Mouse (Mus musculus) midbrain, embryonic 13.5 days (tissue): ENCODE data around the gene Ppbp. TPM values are rescaled to one million over a fixed set of nuclear protein-coding genes. Genes with fewer than 3 reads are reported as not detected.

ENCODE experiments used
- ATAC-seq: fragments of 200-750 bp; cut with Nextera tagmentation; 2 replicates; pipeline ENCODE4 v1.8.0; 2017; ENCODE audit warnings: mild to moderate bottlenecking, moderate TSS enrichment, moderate library complexity
- H3K27ac ChIP-seq: fragments of 300-500 bp; sonication (generic); 2 replicates; pipeline ENCODE4 v1.5.1; 2015; ENCODE audit warnings: inconsistent platforms, mild to moderate bottlenecking, moderate library complexity
- H3K27me3 ChIP-seq: fragments of 300-500 bp; sonication (generic); 2 replicates; pipeline ENCODE4 v1.6.1; 2015; ENCODE audit warnings: mild to moderate bottlenecking, inconsistent platforms
- H3K36me3 ChIP-seq: fragments of 300-500 bp; sonication (generic); 2 replicates; pipeline ENCODE4 v1.6.1; 2015; ENCODE audit warnings: mild to moderate bottlenecking, inconsistent platforms
- H3K4me1 ChIP-seq: fragments of 300-500 bp; sonication (generic); replicated peaks from 2 replicates; pipeline ENCODE4 v1.6.1; 2015; ENCODE audit warnings: inconsistent platforms
- H3K4me2 ChIP-seq: fragments of 300-500 bp; sonication (generic); replicated peaks from 2 replicates; pipeline ENCODE4 v1.6.1; 2015; ENCODE audit warnings: moderate library complexity, mild to moderate bottlenecking, inconsistent platforms
- H3K4me3 ChIP-seq: fragments of 300-500 bp; sonication (generic); replicated peaks from 2 replicates; pipeline ENCODE4 v1.5.1; 2015; ENCODE audit warnings: mild to moderate bottlenecking, inconsistent platforms
- H3K9ac ChIP-seq: fragments of 300-500 bp; sonication (generic); replicated peaks from 2 replicates; pipeline ENCODE4 v1.6.1; 2015; ENCODE audit warnings: mild to moderate bottlenecking, inconsistent platforms
- H3K9me3 ChIP-seq: fragments of 300-500 bp; sonication (generic); 2 replicates; pipeline ENCODE4 v1.6.1; 2016; ENCODE audit warnings: mild to moderate bottlenecking, inconsistent platforms
- WGBS: fragments of 180-500 bp; shearing (Covaris S2); methylation state at CpG from one replicate; pipeline ENCODE4 v1.1.7; 2015; 5-methylcytosine and 5-hydroxymethylcytosine counted together
- polyA plus RNA-seq: library from polyadenylated mRNA; unstranded; fragments of >200 nt; fragmentation: Nextera tagmentation; extraction: Ambion mirVana; gene quantifications from 2 replicates; pipeline ENCODE4 v1.2.1, GENCODE M21; 2015

Ppbp gene
- polyA plus RNA-seq, 1 experiment from 2014 or later: 2.7 TPM

- Histone ChIP-seq H3K4me2 (no peak overlapping the region), H3K4me3 (no peak overlapping the region), H3K27ac (no peak overlapping the region), H3K36me3 (no peaks in the 10 kb centered on the region), H3K9me3 (no peaks in the 10 kb centered on the region), H3K4me1 (no peaks in the 10 kb centered on the region), H3K27me3 (0 out of 2 replicates have a peak, but pooled peaks cover 3% of the 10 kb centered on the region), H3K9ac (no peak overlapping the region)
- WGBS: 87% methylated on average over 8 of the region's 8 CpGs
- ATAC-seq: no peak
Observed at GRCm38 (mm10) chr5:90765821-90766606, 2.3 kb upstream of the Ppbp start.

GRCm38 (mm10) chr5:90771369-90771768 is 3.1 kb downstream of the Ppbp start:
- no peaks in the 10 kb centered on the region for H3K9me3 ChIP-seq
- 63% methylated on average over 3 of the region's 3 CpGs for WGBS
- H3K27me3 ChIP-seq: no peaks in the 10 kb centered on the region
- H3K4me3 ChIP-seq: no peak overlapping the region
- ATAC-seq: no peak
- H3K36me3 ChIP-seq: no peaks in the 10 kb centered on the region
- H3K4me2 ChIP-seq: no peak overlapping the region
- no peak overlapping the region for H3K27ac ChIP-seq
- no peaks in the 10 kb centered on the region for H3K4me1 ChIP-seq
- no peak overlapping the region for H3K9ac ChIP-seq

GRCm38 (mm10) chr5:90771880-90772653 is 3.7 kb downstream of the Ppbp start, which contains the start of gene Pf4:
Gene Pf4, plus strand, starts transcription at chr5:90772435.
- no peaks in the 10 kb centered on the region for H3K9me3 ChIP-seq
- no peaks in the 10 kb centered on the region for H3K27me3 ChIP-seq
- WGBS: 90% methylated on average over 16 of the region's 16 CpGs
- H3K36me3 ChIP-seq: no peaks in the 10 kb centered on the region
- H3K4me3 ChIP-seq: no peak within 1 kb of the TSS
- no peaks in the 10 kb centered on the region for H3K4me1 ChIP-seq
- H3K4me2 ChIP-seq: no peak within 1 kb of the TSS
- no peak for ATAC-seq
- no peak within 1 kb of the TSS for H3K27ac ChIP-seq
- no peak within 1 kb of the TSS for H3K9ac ChIP-seq

- H3K36me3 ChIP-seq: no peaks in the 10 kb centered on the region
- 96% methylated on average over 5 of the region's 5 CpGs for WGBS
Observed at GRCm38 (mm10) chr5:90775562-90775961, 7.2 kb downstream of the Ppbp start.

GRCm38 (mm10) chr5:90777621-90778020 is 9.3 kb downstream of the Ppbp start:
- H3K9me3 ChIP-seq: no peaks in the 10 kb centered on the region
- no peak overlapping the region for H3K4me3 ChIP-seq
- H3K27ac ChIP-seq: no peak overlapping the region
- H3K36me3 ChIP-seq: no peaks in the 10 kb centered on the region
- no peak for ATAC-seq
- H3K4me2 ChIP-seq: no peak overlapping the region
- H3K4me1 ChIP-seq: no peaks in the 10 kb centered on the region
- no peak overlapping the region for H3K9ac ChIP-seq
- no peaks in the 10 kb centered on the region for H3K27me3 ChIP-seq
- WGBS: 79% methylated on average over 10 of the region's 10 CpGs

More at GRCm38 (mm10) chr5:90775562-90775961, 7.2 kb downstream of the Ppbp start:
- no peak overlapping the region for H3K27ac ChIP-seq
- no peaks in the 10 kb centered on the region for H3K4me1 ChIP-seq
- H3K4me2 ChIP-seq: no peak overlapping the region
- H3K4me3 ChIP-seq: no peak overlapping the region
- H3K9me3 ChIP-seq: no peaks in the 10 kb centered on the region
- no peaks in the 10 kb centered on the region for H3K27me3 ChIP-seq
- no peak overlapping the region for H3K9ac ChIP-seq
- no peak for ATAC-seq

GRCm38 (mm10) chr5:90778856-90779255 is 10.5 kb downstream of the Ppbp start:
- Histone ChIP-seq H3K4me3 (no peak overlapping the region), H3K4me2 (no peak overlapping the region), H3K9me3 (no peaks in the 10 kb centered on the region), H3K27me3 (no peaks in the 10 kb centered on the region), H3K9ac (no peak overlapping the region), H3K27ac (no peak overlapping the region), H3K4me1 (no peaks in the 10 kb centered on the region), H3K36me3 (no peaks in the 10 kb centered on the region)
- 87% methylated on average over 6 of the region's 6 CpGs for WGBS
- no peak for ATAC-seq

- 90% methylated on average over 3 of the region's 3 CpGs for WGBS
- H3K4me2 ChIP-seq: no peak overlapping the region
Observed at GRCm38 (mm10) chr5:90783697-90784096, 15.4 kb downstream of the Ppbp start.

GRCm38 (mm10) chr5:90785659-90786588 is 17.6 kb downstream of the Ppbp start, which contains the start of gene Cxcl3:
Gene Cxcl3, plus strand, starts transcription at chr5:90786103.
- Histone ChIP-seq H3K27me3 (0 out of 2 replicates have a peak, but pooled peaks cover 4% of the 10 kb centered on the region), H3K4me3 (peak within 1 kb of the TSS; percentile 39), H3K9me3 (no peaks in the 10 kb centered on the region), H3K9ac (peak within 1 kb of the TSS; percentile 54), H3K36me3 (no peaks in the 10 kb centered on the region), H3K4me2 (peak within 1 kb of the TSS; percentile 76), H3K4me1 (peaks cover 7% of the 10 kb centered on the region), H3K27ac (no peak within 1 kb of the TSS)
- WGBS: 18% methylated on average over 26 of the region's 26 CpGs
- ATAC-seq: peak; percentile 92

More at GRCm38 (mm10) chr5:90783697-90784096, 15.4 kb downstream of the Ppbp start:
- no peaks in the 10 kb centered on the region for H3K9me3 ChIP-seq
- no peak overlapping the region for H3K4me3 ChIP-seq
- H3K36me3 ChIP-seq: no peaks in the 10 kb centered on the region
- no peak overlapping the region for H3K9ac ChIP-seq
- H3K4me1 ChIP-seq: peaks cover 7% of the 10 kb centered on the region
- 0 out of 2 replicates have a peak, but pooled peaks cover 4% of the 10 kb centered on the region for H3K27me3 ChIP-seq
- ATAC-seq: no peak
- no peak overlapping the region for H3K27ac ChIP-seq

- WGBS: 82% methylated on average over 4 of the region's 4 CpGs
- Histone ChIP-seq H3K9ac (no peak overlapping the region), H3K27ac (no peak overlapping the region), H3K27me3 (0 out of 2 replicates have a peak, but pooled peaks cover 4% of the 10 kb centered on the region), H3K4me1 (peaks cover 7% of the 10 kb centered on the region), H3K4me2 (no peak overlapping the region), H3K36me3 (no peaks in the 10 kb centered on the region), H3K9me3 (no peaks in the 10 kb centered on the region), H3K4me3 (no peak overlapping the region)
- ATAC-seq: no peak
Observed at GRCm38 (mm10) chr5:90788114-90788513, 19.8 kb downstream of the Ppbp start.

- Histone ChIP-seq H3K9me3 (no peaks in the 10 kb centered on the region), H3K4me1 (peaks cover 7% of the 10 kb centered on the region), H3K9ac (no peak overlapping the region), H3K4me2 (no peak overlapping the region), H3K4me3 (no peak overlapping the region), H3K36me3 (no peaks in the 10 kb centered on the region), H3K27ac (no peak overlapping the region), H3K27me3 (0 out of 2 replicates have a peak, but pooled peaks cover 4% of the 10 kb centered on the region)
- ATAC-seq: no peak
- 91% methylated on average over 11 of the region's 11 CpGs for WGBS
Observed at GRCm38 (mm10) chr5:90789306-90790073, 21.2 kb downstream of the Ppbp start.

- Histone ChIP-seq H3K27me3 (0 out of 2 replicates have a peak, but pooled peaks cover 4% of the 10 kb centered on the region), H3K4me1 (peaks cover 7% of the 10 kb centered on the region), H3K4me3 (no peak overlapping the region), H3K36me3 (no peaks in the 10 kb centered on the region), H3K9me3 (no peaks in the 10 kb centered on the region), H3K27ac (no peak overlapping the region), H3K9ac (no peak overlapping the region), H3K4me2 (no peak overlapping the region)
- no peak for ATAC-seq
- 89% methylated on average over 8 of the region's 8 CpGs for WGBS
Observed at GRCm38 (mm10) chr5:90790074-90790502, 21.8 kb downstream of the Ppbp start.
